Mouse (Mus musculus) naive thymus-derived CD4-positive, alpha-beta T cell, adult 2 months (primary cell): ENCODE data around the gene Apol8.
A peak's percentile ranks its signal among the peaks of the same experiment; 100 is the strongest.
"Not testable (repeated sequence)": the region's sequence is repeated elsewhere in the genome, so short reads cannot be mapped to it uniquely, and the experiment has no call there.

Source experiments
- DNase-seq: peaks from one replicate; pipeline ENCODE4 v3.0.0-alpha.2; 2011; ENCODE audit warnings: low read depth

Gene Apol8

DNA sequence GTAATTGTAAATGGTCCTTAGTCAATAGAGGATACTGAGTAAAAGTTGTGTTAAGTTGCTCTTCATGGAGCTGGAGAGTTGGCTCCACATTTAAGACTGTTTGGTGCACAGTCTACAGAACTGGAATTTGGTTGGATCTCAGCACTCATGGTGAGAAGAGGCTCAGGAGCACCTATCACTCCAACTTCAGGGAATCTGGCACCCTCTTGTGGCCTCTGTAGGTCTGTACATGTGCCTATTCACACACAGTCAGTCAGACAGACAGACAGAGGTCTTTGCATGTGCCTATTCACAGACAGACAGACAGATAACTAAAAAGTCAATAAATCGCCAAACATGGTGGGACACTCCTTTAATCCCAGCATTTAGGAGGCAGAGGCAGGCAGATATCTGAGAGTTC, 6.3 kb downstream of the Apol8 start:
- DNase-seq = peak; percentile 87

DNA sequence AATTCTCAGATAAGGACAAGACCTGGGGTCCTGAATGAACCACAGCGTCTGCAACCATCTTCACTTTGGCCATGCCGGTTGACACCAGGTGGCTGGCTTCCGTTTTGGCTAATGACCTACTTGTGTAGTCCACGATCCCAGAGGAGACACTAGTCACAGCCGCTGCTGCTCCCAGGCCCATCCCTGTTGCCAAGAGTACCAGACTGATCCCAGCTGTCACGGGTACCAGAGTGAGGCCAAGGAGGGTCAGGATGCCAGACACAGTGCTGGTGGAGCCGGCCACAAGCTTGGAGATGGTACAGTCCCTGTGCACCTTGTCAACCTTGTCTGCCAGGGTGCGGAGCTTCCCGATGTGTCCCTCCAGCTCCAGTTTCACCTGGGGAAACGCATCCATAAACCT, 7.1 kb downstream of the Apol8 start:
- no peak for DNase-seq

DNA sequence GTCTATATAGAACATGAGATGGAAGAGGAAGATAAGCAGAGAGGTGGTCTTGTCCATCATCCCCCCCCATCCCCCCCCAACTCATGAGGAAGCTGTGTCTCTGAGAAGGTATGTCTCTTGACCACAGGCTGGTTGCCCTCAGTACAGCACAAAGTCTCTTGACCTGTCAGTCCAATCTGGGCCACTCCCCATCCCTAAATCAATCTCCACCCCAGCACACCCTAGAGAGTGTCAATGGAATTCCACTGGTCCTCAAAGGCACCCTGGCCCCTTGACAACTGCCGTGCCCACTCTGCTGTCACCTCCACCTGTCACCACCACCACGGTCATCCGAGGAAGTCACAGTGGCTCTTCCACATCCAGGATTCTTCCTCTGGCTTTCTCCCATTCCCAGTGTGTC, 8.4 kb downstream of the Apol8 start:
- DNase-seq = no peak

DNA sequence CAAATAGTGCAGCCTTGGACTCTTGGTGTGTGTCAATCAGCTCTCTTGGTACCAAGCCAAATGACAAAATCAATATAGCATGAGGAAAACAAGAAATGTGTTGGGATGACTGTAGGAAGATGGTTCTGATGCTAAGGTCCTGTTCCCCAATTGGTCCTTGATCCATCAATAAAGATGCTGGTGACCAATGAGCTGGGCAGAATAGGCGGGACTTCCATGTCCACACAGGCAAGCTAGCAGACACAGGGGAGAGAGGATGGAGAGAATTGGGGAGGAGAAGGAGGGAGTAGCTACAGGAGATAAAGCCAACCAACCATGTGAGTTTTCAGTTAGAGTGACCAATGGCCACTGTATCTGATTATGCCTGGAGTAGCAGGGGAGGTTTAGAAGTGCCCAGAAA, 10.5 kb downstream of the Apol8 start:
- no peak for DNase-seq

DNA sequence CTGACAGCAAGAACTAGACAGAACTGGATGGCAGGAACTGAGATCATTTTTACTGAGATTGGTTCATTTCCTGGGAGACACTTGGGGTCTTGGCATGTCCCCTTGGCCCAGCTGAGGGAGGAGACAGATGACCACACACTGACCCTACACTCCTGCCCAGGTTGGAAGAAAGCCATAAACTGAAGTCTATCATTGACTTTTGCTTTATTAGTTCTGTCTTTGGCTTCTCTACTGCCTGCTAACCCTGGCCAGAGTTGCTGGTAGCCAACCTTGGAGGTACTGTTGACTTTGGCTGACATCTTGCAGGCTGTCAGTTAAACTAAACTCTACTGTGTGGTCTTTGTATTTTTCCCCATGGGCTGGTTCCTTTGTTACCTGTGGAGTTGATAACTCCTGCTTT, 11.7 kb downstream of the Apol8 start:
- DNase-seq = no peak

DNA sequence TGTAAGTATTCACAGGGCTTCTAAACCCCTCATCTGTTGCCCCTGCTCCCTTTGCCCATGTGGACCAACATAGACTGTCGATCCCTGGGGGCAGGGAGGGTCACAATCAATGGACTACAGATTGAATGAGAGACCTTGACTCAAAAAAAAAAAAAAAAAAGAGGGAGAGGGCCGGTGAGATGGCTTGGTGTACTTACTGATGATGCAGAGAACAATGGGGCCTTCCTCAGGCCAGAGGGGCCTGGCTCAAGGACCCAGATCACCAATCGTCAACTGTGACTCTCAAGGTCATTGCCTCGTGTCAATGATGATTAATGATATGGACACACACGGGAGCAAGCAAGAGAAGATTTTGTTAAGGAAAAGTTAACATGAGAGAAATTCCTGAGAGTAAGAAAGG, 12.2 kb downstream of the Apol8 start:
- DNase-seq = no peak

DNA sequence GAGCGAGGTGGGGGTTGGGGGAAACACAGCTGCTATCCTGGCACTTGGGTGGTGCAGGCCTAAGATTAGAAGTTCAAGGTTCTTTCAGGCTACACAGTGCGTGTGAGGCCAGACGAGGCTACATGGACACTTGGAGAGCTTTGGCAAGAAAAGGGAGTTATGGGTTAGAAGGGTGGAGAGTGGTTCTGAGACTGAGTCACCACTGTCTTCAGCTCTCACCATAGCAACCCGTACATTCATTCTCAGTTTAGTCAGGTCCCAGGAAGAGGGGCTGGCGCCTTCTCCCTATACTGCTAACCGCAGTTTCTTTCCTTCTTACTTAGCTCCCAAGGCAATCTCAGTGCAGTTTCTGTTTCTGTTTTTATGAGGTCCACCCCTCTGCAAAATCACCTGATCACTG, 15.2 kb downstream of the Apol8 start:
- DNase-seq = not testable (repeated sequence)

DNA sequence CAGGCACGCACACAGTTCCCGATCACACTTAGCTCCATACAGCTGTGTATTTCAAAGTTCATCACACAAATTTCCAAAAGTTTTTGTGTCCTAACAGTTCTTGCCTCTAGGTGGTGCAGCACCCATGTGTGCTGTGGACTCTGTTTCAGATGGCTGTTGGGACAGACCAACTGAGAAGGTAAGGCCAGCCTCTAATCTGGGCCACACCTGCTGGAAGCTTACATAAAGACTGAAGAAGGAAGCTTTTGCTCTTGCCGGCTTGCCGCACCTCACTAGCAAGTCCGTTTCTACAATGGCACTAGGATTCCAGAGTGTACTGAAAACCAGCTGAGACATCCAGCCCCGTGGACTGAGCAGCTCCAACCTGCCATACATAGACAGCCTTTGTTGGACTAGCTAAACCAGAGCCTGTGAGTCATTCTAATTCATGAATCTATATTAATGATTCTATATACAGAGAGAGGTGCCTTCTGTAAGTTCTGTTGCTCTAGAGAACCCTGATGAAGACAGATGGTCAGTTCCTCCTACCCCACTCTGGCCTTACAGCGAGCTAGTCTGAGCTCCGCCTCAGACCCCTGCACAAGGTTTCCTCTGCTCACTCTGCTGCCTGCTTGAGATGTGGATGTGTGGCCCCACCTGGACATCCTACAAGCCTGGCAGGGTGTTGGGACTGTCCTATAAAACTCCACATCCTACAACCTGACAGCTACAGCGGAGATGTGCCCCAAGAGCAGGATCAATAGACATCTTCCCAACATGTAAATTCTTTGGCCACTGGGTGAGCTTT, 16.1 kb downstream of the Apol8 start:
- DNase-seq = peak; percentile 62

DNA sequence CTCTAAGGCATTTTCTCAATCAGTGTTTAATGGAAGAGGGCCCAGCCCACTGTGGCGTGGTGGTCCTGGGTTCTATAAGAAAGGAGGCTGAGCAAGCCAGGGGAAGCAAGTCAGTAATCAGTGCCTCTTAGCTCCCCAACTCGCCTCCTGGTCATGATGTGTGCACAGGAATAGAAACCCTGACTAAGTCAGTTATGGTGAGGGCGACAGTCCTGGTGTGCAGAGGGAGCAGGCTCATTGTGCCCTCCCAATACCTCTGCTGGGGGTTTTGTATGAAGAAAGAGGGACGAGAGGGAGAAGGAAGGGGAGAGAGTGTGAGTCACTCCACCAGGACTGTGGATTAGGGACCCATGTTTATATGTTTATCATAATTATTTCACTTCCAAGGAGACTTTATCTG, 22.9 kb downstream of the Apol8 start:
- not testable (repeated sequence) for DNase-seq

DNA sequence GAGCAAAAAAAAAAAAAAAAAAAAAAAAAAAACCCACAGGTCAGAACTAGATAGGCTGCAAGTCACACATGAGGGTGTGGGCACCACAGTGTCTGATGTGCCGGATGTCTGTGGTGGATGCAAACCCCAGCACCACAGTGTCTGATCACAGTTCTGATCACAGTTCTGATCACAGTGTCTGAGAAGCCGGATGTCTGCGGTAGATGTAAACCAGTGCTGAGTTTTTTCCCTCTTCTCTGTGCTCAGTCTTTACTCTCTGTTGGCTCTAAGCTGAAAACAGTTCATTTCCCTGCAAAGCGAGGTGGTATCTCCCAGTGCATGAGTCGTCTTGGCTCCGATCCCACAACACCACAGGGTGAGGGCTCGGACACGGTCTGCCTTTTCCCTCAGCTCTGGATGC, 23.4 kb downstream of the Apol8 start:
- peak; percentile 88 for DNase-seq

DNA sequence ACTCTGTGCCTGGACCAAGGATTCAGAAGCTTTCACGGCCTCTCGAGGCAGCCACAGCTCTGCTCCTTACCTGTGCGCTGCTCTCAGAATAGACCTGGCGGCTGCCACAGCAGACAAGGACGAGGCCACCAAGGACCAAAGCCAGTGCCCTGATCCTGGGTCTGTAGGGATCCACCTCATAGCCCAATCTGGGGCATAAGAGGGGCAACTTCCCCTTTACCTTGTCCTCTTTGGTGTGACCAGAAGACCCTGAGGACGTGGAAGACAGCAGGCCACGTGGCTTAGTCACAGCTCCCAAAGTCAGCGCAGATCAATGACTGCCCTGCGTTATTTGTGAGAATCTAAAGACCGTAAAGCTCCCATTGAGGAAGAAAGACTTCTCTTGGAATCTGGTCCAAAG, 24.0 kb downstream of the Apol8 start:
- DNase-seq = peak; percentile 50

DNA sequence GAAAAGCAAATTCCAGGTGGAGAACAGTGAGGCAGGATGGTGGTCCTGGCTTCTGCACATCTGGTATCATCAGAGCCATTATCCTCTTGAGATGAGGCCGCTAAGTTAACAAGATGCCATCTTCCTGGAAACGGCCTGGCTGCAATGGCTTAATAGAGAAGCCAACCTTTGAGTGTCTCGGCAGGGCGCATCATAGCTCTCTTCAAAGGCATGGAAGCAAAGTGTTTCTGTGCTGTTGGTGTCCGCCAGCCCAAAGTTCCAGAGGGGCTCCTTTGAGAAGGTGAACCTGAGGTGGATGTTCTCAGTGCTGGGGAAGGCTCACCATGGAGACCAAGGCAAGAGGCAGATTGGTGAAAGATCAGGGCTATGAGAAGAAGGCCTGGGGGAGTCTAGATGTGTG, 25.2 kb downstream of the Apol8 start:
- no peak for DNase-seq

DNA sequence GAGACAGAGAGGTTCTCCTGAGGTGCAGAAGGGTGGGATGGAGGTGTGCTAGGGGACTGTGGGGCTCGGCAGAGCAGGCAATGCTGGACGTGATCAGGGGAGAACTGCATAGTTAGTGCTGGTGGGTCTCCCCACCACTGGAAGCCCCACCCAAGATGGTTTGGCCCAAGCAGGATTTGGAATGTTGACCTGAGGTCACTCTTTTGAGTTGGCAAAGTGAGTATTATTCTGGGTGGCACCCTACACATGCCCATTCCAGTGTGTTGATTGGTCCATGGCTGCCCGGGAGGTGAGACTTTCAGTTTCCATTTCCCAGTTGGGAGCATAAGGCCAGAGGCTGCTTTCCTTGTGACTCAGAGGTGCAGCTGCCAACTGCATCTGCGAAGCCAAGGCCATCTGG, 28.1 kb downstream of the Apol8 start, which contains the start of gene Apol9b:
Apol9b (plus strand) TSS at position 301 of the 400 bp plus-strand sequence.
- not testable (repeated sequence) for DNase-seq

DNA sequence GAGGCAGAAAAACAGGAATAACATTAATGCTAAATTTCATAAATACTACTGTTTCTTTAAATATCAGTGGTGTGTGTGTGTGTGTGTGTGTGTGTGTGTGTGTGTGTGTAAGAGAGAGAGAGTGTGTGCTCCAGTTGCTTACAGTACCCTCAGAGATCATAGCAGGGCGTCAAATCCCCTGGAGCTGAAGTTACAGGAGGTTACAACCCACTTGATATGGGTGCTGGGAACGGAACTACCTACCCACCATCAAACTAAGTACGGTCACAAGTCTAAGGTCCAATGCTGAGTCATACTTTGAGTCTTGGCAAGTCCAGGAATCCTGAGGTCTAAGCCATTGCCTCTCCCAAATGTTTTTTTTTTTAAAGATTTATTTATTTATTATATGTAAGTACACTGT, 29.1 kb downstream of the Apol8 start:
- not testable (repeated sequence) for DNase-seq

DNA sequence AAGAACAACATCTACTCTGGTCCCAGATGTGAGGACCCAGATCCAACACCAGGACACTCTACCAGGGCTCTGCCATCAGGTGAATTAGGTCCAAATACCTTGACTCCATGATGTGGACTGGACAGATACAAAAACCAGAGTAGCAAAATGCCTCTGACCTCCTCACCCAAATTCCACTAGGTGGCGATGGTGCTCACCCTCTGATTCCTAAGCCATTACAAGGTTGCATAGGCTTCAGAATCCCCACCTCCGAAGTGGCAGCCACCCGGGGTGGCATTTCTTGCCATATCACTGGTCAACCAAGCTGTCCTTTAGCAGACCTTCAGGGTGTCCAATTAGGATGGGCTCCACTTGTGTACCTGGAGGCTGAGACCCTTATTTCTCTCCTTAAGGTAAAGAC, 29.7 kb downstream of the Apol8 start:
- peak; percentile 67 for DNase-seq

DNA sequence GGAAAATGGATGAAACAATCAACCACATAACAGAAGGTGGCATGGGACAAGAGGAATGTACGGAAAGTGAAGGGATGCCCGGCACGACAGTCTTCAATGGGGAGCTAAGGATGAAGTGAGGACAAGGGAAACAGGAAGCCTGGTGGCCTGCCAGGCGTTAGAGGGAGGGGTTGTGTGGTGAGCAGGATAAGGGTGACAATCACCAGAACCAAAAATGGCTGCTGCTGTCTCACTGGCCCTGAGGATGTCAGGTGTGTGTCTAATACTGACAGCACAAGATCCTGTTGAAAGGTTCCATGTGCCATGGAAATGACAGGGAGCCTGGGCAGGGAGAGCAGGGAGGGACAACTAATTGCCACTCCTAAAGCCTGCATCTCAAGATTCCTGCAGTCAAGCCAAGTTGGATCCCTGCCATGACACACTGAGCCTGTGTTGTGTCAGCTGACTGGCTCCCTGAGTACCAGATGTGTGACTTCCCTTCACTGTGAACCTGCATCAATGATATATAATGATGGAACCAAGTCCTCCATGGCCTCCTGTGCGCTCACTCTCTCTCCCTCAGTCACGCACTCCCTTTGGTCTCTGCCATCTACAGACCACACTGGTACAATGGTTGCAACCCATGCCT, 31.3 kb downstream of the Apol8 start:
- DNase-seq = not testable (repeated sequence)

DNA sequence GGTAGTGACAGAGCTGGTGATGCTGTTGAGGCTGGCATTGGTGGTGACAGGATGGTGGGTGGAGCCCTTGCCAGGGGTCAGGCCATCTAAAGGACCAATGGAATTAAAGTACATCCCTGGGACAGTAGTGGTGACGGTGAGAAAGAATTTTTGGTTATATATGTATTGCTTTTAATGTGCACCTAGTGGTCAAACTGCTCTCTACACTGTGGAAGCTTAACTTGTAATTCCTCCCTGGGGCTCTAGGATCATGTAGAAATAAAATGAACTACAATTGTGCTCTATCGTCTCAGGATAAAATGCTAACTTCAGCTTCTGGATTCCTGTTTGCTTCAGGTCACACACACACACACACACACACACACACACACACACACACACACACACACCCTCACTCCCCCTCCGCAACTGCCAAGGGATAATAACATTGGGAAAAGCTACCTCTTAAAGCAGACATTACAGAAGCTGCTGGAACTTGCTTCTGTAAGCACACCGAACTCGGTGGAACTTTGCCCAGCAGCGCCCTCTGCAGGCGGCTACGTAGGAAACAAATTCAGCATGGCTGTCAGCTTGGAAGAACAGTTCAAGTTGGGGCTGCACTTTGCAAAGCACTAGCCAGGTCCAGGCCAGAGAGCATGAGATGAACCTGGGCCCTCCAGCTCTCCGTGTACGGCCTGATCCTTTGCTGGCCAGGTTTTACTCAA, 32.4 kb downstream of the Apol8 start:
- not testable (repeated sequence) for DNase-seq

DNA sequence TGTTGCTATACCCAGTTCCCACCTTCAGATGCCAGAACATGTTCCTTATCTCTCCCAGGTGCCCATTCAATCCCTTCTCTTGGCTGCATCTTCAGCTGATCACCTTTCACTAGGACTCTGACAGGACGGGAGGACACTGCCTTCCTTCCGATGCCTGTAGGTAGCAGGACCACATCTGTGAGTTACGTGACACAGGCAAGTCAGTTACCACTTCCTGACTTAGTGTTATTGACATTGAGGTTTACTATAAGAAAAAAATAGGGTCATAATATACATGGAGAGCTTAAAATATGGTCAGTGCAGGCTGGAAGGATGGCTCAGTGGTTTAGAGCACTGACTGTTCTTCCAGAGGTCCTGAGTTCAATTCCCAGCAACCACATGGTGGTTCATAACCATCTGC, 35.3 kb downstream of the Apol8 start:
- not testable (repeated sequence) for DNase-seq

DNA sequence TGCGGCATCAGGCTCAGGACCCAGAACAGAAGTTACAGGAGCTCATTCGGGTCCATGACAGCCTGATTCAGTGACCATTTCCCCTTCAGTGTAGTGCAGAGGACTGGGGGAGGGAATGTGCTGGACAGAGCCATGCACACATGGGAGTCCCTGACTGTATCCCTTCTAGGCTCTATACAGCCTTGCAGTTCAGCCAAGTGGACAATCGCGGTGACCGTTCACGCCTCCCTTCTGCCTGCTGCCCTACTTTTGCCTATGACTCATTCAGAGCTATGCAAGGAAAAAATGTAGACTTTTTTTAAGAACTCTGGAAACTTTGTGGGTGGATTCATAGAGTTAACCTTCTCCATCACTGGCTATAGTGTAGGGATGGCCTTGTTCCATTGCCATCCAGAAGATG, 38.6 kb downstream of the Apol8 start:
- DNase-seq = not testable (repeated sequence)

DNA sequence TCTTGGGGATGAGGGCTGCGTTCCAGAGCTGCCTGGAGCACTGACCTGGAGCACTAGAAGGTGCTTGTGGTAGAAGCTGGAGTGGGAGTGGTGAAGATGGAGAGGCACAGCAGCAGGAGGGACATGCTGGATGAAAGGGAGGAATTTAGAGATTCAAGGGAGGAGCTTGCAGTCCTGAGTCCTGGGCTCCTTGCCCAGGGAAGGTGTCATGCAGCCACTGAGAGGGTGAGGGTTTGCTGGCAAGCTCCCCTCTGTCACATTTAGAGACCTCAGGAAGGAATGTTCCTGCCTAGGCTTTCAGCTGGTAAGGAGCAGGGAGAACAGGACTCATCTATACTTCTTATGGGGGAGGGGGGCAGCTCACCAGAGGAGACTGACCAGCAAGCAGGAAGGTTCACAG, 47.9 kb downstream of the Apol8 start:
- not testable (repeated sequence) for DNase-seq

DNA sequence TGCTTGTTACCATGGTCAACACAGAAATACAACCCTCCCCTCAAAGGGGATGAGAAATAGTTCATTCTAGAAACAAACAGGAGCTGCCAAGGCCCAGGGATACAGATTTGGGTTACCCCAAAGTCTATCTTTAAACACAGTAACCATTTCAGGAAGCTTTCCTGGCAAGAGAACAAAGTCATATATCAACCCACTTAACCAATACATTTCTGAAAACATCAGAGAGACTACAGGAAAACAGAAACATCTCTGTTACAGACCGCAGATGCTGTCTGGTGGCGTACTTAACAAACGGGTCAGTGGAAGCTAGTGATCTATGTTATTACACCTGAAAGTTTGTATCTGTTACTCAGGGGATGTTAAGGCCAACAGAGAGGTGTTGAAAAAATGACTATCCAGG, 51.5 kb downstream of the Apol8 start:
- DNase-seq = peak; percentile 66

DNA sequence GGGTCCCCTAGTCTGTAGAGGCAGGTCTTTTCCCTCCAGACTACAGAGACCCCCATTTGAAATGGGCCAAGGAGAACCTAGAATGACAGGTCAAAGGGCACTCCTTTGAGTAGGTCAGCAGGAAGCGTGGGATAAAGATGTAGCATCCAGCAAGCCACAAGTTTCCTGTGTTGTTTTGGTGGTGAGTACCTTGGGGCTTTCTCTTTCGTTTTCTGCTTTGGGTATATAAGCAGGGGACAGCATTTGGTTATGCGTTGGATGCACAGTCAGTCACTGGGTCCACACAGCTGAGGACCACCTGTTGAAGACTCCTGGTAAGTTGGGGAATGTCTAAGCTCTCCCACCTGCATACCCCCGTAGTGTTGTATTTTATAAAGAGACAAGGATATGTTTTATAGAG, 58.1 kb downstream of the Apol8 start, which contains the start of gene Apol7e:
Apol7e (plus strand) TSS at position 202 of the 400 bp plus-strand sequence.
- DNase-seq = peak; percentile 62
